Mouse (Mus musculus): ENCODE measurements around the gene Prss29. TPM values are rescaled to one million over a fixed set of nuclear protein-coding genes. Genes with fewer than 3 reads are reported as not detected.

Gene Prss29
- total RNA-seq, 4 experiments from 2014 or later, result not detected

- DNase-seq, result no peak
These were observed 42.8 kb downstream of the Prss29 start for GRCm38 (mm10) chr17:25361291-25361690.

GRCm38 (mm10) chr17:25363726-25364125, 45.3 kb downstream of the Prss29 start:
- DNase-seq, result no peak

GRCm38 (mm10) chr17:25366005-25366404, 47.6 kb downstream of the Prss29 start, which contains the start of gene Tpsb2:
Gene Tpsb2 (plus strand): TSS chr17:25366305.
- no peak for DNase-seq

- DNase-seq, result no peak
These were observed 50.5 kb downstream of the Prss29 start, which contains the start of gene Tpsg1 for GRCm38 (mm10) chr17:25368973-25369372. Gene Tpsg1 (plus strand): TSS chr17:25369273.

Other genes with a start within 250 kb of the Prss29 start
- gene Tmem204, start 235.1 kb upstream of the Prss29 start, total RNA-seq (2022), result 10 to 100 TPM; 35.3 to 56.0 (median 52.6) TPM
- 10 to 100 TPM; 24.0 to 40.2 (median 29.5) TPM for gene Telo2, start 202.7 kb upstream of the Prss29 start, total RNA-seq (2022)
- gene Ptx4, start 197.9 kb upstream of the Prss29 start, total RNA-seq (2022), result not detected
- gene Clcn7, start 185.3 kb upstream of the Prss29 start, total RNA-seq (2022), result 10 to 100 TPM; 47.4 to 77.7 (median 67.8) TPM
- under 1 TPM in 3 of 4 experiments, not detected in 1; 0.09 to 0.34 (median 0.19) TPM for gene Ccdc154, start 156.2 kb upstream of the Prss29 start, total RNA-seq (2022)
- gene Gm38655, start 143.2 kb upstream of the Prss29 start, total RNA-seq (2022), result under 1 TPM in 3 of 4 experiments, not detected in 1; 0.40 to 0.67 (median 0.42) TPM
- 10 to 100 TPM; 18.4 to 21.7 (median 20.9) TPM for gene BC003965, start 134.1 kb upstream of the Prss29 start, total RNA-seq (2022)
- 10 to 100 TPM; 18.4 to 36.4 (median 26.2) TPM for gene Unkl, start 130.3 kb upstream of the Prss29 start, total RNA-seq (2022)
- gene Gnptg, start 78.5 kb upstream of the Prss29 start, total RNA-seq (2022), result 10 to 100 TPM; 48.9 to 57.3 (median 52.2) TPM
- gene Tsr3, start 78.5 kb upstream of the Prss29 start, total RNA-seq (2022), result 10 to 100 TPM; 23.4 to 35.5 (median 30.3) TPM
- 10 to 100 TPM; 12.8 to 44.5 (median 22.1) TPM for gene Baiap3, start 62.3 kb upstream of the Prss29 start, total RNA-seq (2022)
- 100 to 1,000 TPM; 249 to 283 (median 265) TPM for gene Ube2i, start 44.0 kb upstream of the Prss29 start, total RNA-seq (2022)
- under 1 TPM in 3 of 4 experiments, not detected in 1; 0.31 to 0.56 (median 0.41) TPM for gene Prss34, start 20.3 kb upstream of the Prss29 start, total RNA-seq (2022)
- gene Prss28, start 10.0 kb upstream of the Prss29 start, total RNA-seq (2022), result not detected
- 1 to 10 TPM in 1 of 4 experiments, under 1 TPM in 2, not detected in 1; 0.43 to 1.1 (median 0.59) TPM for gene Tpsab1, start 26.9 kb downstream of the Prss29 start, total RNA-seq (2022)
- gene Tpsb2, start 47.7 kb downstream of the Prss29 start, total RNA-seq (2022), result 1 to 10 TPM; 1.9 to 4.4 (median 2.4) TPM
- gene Tpsg1, start 50.6 kb downstream of the Prss29 start, total RNA-seq (2022), result not detected
- 100 to 1,000 TPM; 117 to 206 (median 157) TPM for gene Cacna1h, start 115.1 kb downstream of the Prss29 start, total RNA-seq (2022)
- under 1 TPM in 2 of 4 experiments, not detected in 2; 0.23 to 0.45 TPM for gene Tekt4, start 136.0 kb downstream of the Prss29 start, total RNA-seq (2022)
- 1 to 10 TPM; 1.0 to 1.4 (median 1.2) TPM for gene Sstr5, start 178.6 kb downstream of the Prss29 start, total RNA-seq (2022)

Data from adrenal gland, adult 8-10 months (tissue).